Mouse (Mus musculus) olfactory bulb, adult 2 months (tissue): ENCODE results near the gene Il10.

Experiments used
- CTCF ChIP-seq: fragments of 200-500 bp; IDR thresholded peaks from 2 replicates; pipeline ENCODE4 v1.5.1; 2012; ENCODE audit warnings: low read depth, mild to moderate bottlenecking, low read length, moderate library complexity; ENCODE audit not compliant: insufficient read depth
- POLR2A ChIP-seq: fragments of 200-500 bp; IDR thresholded peaks from 2 replicates; pipeline ENCODE4 v1.6.1; 2012; ENCODE audit warnings: mild to moderate bottlenecking, low read depth, low read length, moderate library complexity; ENCODE audit not compliant: insufficient read depth

DNA sequence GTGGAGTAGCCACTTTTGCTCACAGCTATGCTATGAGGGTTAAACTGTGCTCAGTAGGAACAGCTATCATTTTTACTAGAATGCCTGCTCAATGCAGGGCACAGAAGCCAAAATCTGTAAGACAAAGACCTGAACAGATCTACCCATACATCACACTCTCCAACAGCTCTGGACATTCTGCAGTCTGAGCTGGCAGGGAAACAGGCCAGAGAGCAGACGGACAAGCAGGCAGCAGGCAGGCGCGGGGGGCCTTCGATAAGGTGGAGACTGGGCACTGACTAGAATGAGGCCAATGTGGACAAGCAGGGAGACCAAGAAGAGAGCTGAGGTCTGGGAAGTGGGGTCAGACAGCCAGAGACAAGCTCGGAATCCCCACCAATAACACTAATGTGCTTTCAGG, 40.2 kb downstream of the Il10 start:
- TF ChIP-seq CTCF (peak; percentile 23; the same call in 1 of the 2 replicates), POLR2A (no peak)
